Mouse (Mus musculus) liver, adult 2 months (tissue): Measurements from ENCODE around the gene Wasf2. TPM values are rescaled to one million over a fixed set of nuclear protein-coding genes. Genes with fewer than 3 reads are reported as not detected.
A peak's percentile ranks its signal among the peaks of the same experiment; 100 is the strongest.

Source experiments
- DNase-seq: peaks from one replicate; pipeline ENCODE4 v3.0.0-alpha.2; 2011; ENCODE audit warnings: low read depth, low spot score; ENCODE audit errors: extremely low read depth
- H3K27ac ChIP-seq: fragments of 200-500 bp; replicated peaks from 2 replicates; pipeline ENCODE4 v1.5.1; 2012; ENCODE audit warnings: low read depth, mild to moderate bottlenecking, control low read depth, inconsistent platforms, low read length; ENCODE audit not compliant: insufficient read depth
- H3K27me3 ChIP-seq: fragments of 200-500 bp; 2 replicates; pipeline ENCODE4 v1.6.1; 2012; ENCODE audit warnings: mild to moderate bottlenecking, moderate library complexity, low read length, inconsistent platforms; ENCODE audit not compliant: control insufficient read depth, insufficient read depth
- H3K36me3 ChIP-seq: fragments of 200-500 bp; 2 replicates; pipeline ENCODE4 v1.6.1; 2012; ENCODE audit warnings: low read length, inconsistent platforms; ENCODE audit not compliant: control insufficient read depth, insufficient read depth
- H3K4me1 ChIP-seq: fragments of 200-500 bp; 2 replicates; pipeline ENCODE4 v1.6.1; 2011; ENCODE audit warnings: low read length; ENCODE audit not compliant: control insufficient read depth, insufficient read depth
- H3K4me3 ChIP-seq: fragments of 200-500 bp; 2 replicates; pipeline ENCODE4 v1.5.1; 2011; ENCODE audit warnings: low read depth, mild to moderate bottlenecking, control low read depth, low read length, moderate library complexity; ENCODE audit not compliant: insufficient read depth
- H3K79me2 ChIP-seq: fragments of 200-500 bp; 2 replicates; pipeline ENCODE4 v1.6.1; 2012; ENCODE audit warnings: inconsistent platforms, mild to moderate bottlenecking, low read length, moderate library complexity; ENCODE audit not compliant: control insufficient read depth, insufficient read depth
- H3K9ac ChIP-seq: fragments of 200-500 bp; 2 replicates; pipeline ENCODE4 v1.6.1; 2012; ENCODE audit warnings: low read depth, mild to moderate bottlenecking, control low read depth, inconsistent platforms, low read length
- CTCF ChIP-seq: fragments of 200-500 bp; IDR thresholded peaks from 2 replicates; pipeline ENCODE4 v1.5.1; 2011; ENCODE audit warnings: low read depth, low read length, control low read depth
- POLR2A ChIP-seq: fragments of 200-500 bp; IDR thresholded peaks from 2 replicates; pipeline ENCODE4 v1.6.1; 2011; ENCODE audit warnings: low read length, control low read depth; ENCODE audit not compliant: insufficient read depth; ENCODE audit errors: extremely low read depth
- WGBS: fragments of 180-500 bp; shearing (Covaris S2); methylation state at CpG from one replicate; pipeline ENCODE4 v1.1.7; 2018; 5-methylcytosine and 5-hydroxymethylcytosine counted together
- polyA plus RNA-seq: library from polyadenylated mRNA; depleted of rRNA; stranded (reverse); fragments of >200 nt; gene quantifications from 2 replicates; pipeline ENCODE4 v1.2.3, GENCODE M21; 2012
- total RNA-seq: library from RNA; depleted of rRNA; stranded (reverse); fragments of >200 nt; gene quantifications from 2 replicates; pipeline ENCODE4 v1.2.3, GENCODE M21; 2014

Gene Wasf2
- total and polyA plus RNA-seq, 2 experiments, result 6.0 to 17.0 TPM

DNA sequence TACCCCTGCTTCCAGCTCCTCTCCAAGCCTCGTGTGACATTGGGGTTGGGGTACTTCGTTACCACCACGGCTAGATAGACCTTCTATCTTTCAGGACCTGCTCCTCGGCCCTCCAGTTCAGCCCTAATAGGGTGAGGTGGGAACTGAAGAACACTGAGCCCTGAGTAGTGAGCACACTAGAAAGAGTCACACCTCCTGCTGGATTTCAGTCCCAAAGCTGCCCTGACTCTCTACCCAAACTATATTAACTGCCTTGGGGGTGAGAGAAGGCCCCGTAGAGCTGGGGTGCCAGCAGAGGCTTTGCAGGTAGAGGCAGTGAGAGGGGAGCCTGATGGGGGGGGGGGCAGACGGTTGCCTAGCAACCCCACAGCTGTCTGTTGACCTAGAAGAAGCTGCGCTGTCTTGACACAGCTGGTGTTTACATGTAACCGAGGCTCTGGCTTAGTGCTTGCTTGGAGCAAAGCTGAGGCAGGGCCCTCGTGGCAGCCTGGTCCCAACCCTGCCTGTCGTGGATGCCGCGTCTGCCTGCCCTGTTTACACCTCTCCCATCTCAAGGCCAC lies 44.4 kb upstream of the Wasf2 start:
- no peak overlapping the region for H3K9ac ChIP-seq
- H3K4me3 ChIP-seq, result no peak overlapping the region
- DNase-seq, result no peak
- no peaks in the 10 kb centered on the region for H3K36me3 ChIP-seq
- 63% methylated on average over 12 of the region's 12 CpGs for WGBS
- H3K27ac ChIP-seq, result no peak overlapping the region
- TF ChIP-seq POLR2A (no peak), CTCF (no peak)
- H3K27me3 ChIP-seq, result no peaks in the 10 kb centered on the region
- H3K79me2 ChIP-seq, result no peaks in the 10 kb centered on the region
- H3K4me1 ChIP-seq, result peaks cover 24% of the 10 kb centered on the region

DNA sequence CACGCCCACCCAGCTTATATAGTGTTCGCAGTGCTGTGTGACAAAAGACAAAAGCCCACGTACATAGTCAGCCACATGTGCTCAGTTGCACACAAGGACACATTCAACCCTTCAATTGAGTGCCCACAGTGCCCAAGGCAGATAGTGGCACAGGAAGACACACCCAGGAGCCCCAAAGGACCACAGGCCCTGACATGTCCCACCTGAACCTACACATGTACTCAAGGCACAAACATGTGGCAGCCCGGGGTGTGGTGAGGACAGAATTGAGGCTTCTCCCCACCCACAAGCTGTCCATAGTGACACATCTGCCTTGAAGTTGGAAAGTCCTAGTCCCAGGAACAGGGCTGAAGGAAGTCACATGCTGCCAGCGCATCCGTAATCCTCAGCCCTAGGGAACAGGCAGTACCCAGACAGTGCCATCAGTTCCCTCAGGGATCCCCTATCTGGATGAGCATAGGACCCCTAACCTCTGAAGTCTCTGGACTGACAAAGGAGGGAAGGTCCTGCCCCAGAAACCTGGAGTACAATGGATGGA lies 43.1 kb upstream of the Wasf2 start:
- DNase-seq, result no peak
- Histone ChIP-seq H3K27ac (no peak overlapping the region), H3K27me3 (no peaks in the 10 kb centered on the region), H3K4me3 (no peak overlapping the region), H3K36me3 (no peaks in the 10 kb centered on the region), H3K4me1 (peaks cover 30% of the 10 kb centered on the region), H3K79me2 (no peaks in the 10 kb centered on the region), H3K9ac (no peak overlapping the region)
- TF ChIP-seq POLR2A (no peak), CTCF (no peak)
- 88% methylated on average over 6 of the region's 6 CpGs for WGBS

- Histone ChIP-seq H3K79me2 (no peaks in the 10 kb centered on the region), H3K9ac (no peak overlapping the region)
- DNase-seq, result no peak
Measured at GRCm38 (mm10) chr4:133087835-133088234, 42.5 kb upstream of the Wasf2 start.

GRCm38 (mm10) chr4:133089319-133089718 lies 41.0 kb upstream of the Wasf2 start:
- Histone ChIP-seq H3K79me2 (no peaks in the 10 kb centered on the region), H3K4me3 (no peak overlapping the region), H3K4me1 (peaks cover 34% of the 10 kb centered on the region), H3K36me3 (no peaks in the 10 kb centered on the region), H3K27ac (no peak overlapping the region), H3K27me3 (no peaks in the 10 kb centered on the region), H3K9ac (no peak overlapping the region)
- no peak for DNase-seq
- WGBS, result 82% methylated on average over 9 of the region's 9 CpGs
- TF ChIP-seq POLR2A, result no peak
- no peak for TF ChIP-seq CTCF

More at GRCm38 (mm10) chr4:133087835-133088234, 42.5 kb upstream of the Wasf2 start:
- H3K4me1 ChIP-seq, result peaks cover 34% of the 10 kb centered on the region
- no peak overlapping the region for H3K27ac ChIP-seq
- no peaks in the 10 kb centered on the region for H3K36me3 ChIP-seq
- H3K27me3 ChIP-seq, result no peaks in the 10 kb centered on the region
- no peak overlapping the region for H3K4me3 ChIP-seq
- TF ChIP-seq CTCF (no peak), POLR2A (no peak)
- WGBS, result 66% methylated on average over 8 of the region's 8 CpGs

- TF ChIP-seq POLR2A (no peak), CTCF (no peak)
- no peak overlapping the region for H3K9ac ChIP-seq
- WGBS, result 84% methylated on average over 4 of the region's 4 CpGs
- no peaks in the 10 kb centered on the region for H3K79me2 ChIP-seq
- peaks cover 31% of the 10 kb centered on the region for H3K4me1 ChIP-seq
- no peaks in the 10 kb centered on the region for H3K27me3 ChIP-seq
- no peak overlapping the region for H3K27ac ChIP-seq
- DNase-seq, result no peak
- H3K36me3 ChIP-seq, result no peaks in the 10 kb centered on the region
- no peak overlapping the region for H3K4me3 ChIP-seq
Measured at GRCm38 (mm10) chr4:133089802-133090201, 40.5 kb upstream of the Wasf2 start.

DNA sequence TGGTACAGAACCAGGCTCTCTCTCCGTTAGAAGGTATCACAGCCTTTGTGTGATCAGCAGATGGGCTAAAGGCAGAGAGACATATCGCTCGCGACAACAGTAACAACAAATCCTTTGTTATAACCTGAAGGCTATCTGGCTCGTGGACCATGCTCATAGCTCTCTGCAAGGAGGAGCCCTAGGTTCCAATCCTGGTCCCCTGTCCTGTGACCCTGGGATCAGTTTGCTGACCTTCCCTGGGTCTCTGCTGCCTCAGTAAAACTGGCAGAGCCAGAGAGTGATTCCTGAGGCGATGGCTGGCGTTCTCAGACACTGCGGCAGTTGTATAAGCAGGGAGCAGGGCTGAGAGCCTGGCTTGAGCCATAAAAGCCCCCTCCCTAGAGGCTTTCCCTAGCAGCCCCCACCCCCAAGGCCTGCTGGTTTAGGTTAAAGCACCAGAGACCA lies 40.0 kb upstream of the Wasf2 start:
- Histone ChIP-seq H3K36me3 (no peaks in the 10 kb centered on the region), H3K4me3 (no peak overlapping the region), H3K27ac (0 out of 2 replicates have a peak overlapping the region, but pooled peaks have one; percentile 2), H3K27me3 (no peaks in the 10 kb centered on the region), H3K9ac (peak overlapping the region; percentile 10), H3K79me2 (no peaks in the 10 kb centered on the region), H3K4me1 (peaks cover 31% of the 10 kb centered on the region)
- DNase-seq, result no peak
- no peak for TF ChIP-seq POLR2A
- no peak for TF ChIP-seq CTCF
- 37% methylated on average over 8 of the region's 8 CpGs for WGBS
